Mouse (Mus musculus) myocyte (in vitro differentiated cells): Measurements from ENCODE around the gene Cdc6. TPM values are rescaled to one million over a fixed set of nuclear protein-coding genes. Genes with fewer than 3 reads are reported as not detected.

ENCODE experiments used
- H3K27me3 ChIP-seq: one replicate; pipeline ENCODE4 v1.6.1; 2011; ENCODE audit not compliant: control insufficient read depth, insufficient read depth, insufficient read length
- H3K36me3 ChIP-seq: one replicate; pipeline ENCODE4 v1.6.1; 2011; ENCODE audit not compliant: control insufficient read depth, insufficient read depth
- H3K4me2 ChIP-seq: one replicate; pipeline ENCODE4 v1.6.1; 2011; ENCODE audit warnings: low read depth, control low read depth
- H3K4me3 ChIP-seq: one replicate; pipeline ENCODE4 v1.5.1; 2011; ENCODE audit warnings: mild to moderate bottlenecking, control low read depth, moderate library complexity
- H3K79me2 ChIP-seq: one replicate; pipeline ENCODE4 v1.6.1; 2011; ENCODE audit not compliant: control insufficient read depth, insufficient read depth
- H3ac ChIP-seq: one replicate; pipeline ENCODE4 v1.6.1; 2011; ENCODE audit not compliant: control insufficient read depth, insufficient read length
- CEBPB ChIP-seq: IDR thresholded peaks from 2 replicates; pipeline ENCODE4 v1.6.1; 2011; ENCODE audit warnings: mild to moderate bottlenecking, moderate library complexity; ENCODE audit not compliant: poor library complexity, insufficient read depth, severe bottlenecking
- E2F4 ChIP-seq: IDR thresholded peaks from one replicate; pipeline ENCODE4 v1.6.1; 2011; ENCODE audit warnings: mild to moderate bottlenecking, control low read depth, moderate library complexity; ENCODE audit not compliant: insufficient read depth
- MAX ChIP-seq: IDR thresholded peaks from one replicate; pipeline ENCODE4 v1.6.1; 2011; ENCODE audit warnings: low read depth, mild to moderate bottlenecking, control low read depth
- MYOD1 ChIP-seq, 3 experiments: IDR thresholded peaks; one replicate each; pipeline ENCODE4 v1.6.1; 2011; ENCODE audit warnings: control low read depth in 2 of 3, low read depth in 2 of 3, mild to moderate bottlenecking in 2 of 3, moderate library complexity in 1 of 3; ENCODE audit not compliant: insufficient read length in 2 of 3, control insufficient read depth in 1 of 3
- MYOG ChIP-seq, 3 experiments: IDR thresholded peaks; one replicate each; pipeline ENCODE4 v1.6.1; 2011; ENCODE audit warnings: control low read depth in 2 of 3, low read depth in 2 of 3, mild to moderate bottlenecking in 2 of 3; ENCODE audit not compliant: insufficient read length in 2 of 3, control insufficient read depth in 1 of 3, insufficient read depth in 1 of 3
- POLR2A ChIP-seq: IDR thresholded peaks from one replicate; pipeline ENCODE4 v1.6.1; 2011; ENCODE audit warnings: low read depth, mild to moderate bottlenecking, control low read depth, moderate library complexity; ENCODE audit not compliant: insufficient read length
- POLR2AphosphoS2 ChIP-seq: IDR thresholded peaks from one replicate; pipeline ENCODE4 v1.6.1; 2011; ENCODE audit warnings: low read depth, control low read depth; ENCODE audit not compliant: insufficient read length
- REST ChIP-seq: IDR thresholded peaks from one replicate; pipeline ENCODE4 v1.6.1; 2011; ENCODE audit warnings: mild to moderate bottlenecking, control low read depth, moderate library complexity; ENCODE audit not compliant: insufficient read depth, insufficient read length
- SRF ChIP-seq: IDR thresholded peaks from one replicate; pipeline ENCODE4 v1.6.1; 2011; ENCODE audit warnings: low read depth; ENCODE audit not compliant: control insufficient read depth, insufficient read length
- TCF12 ChIP-seq: IDR thresholded peaks from one replicate; pipeline ENCODE4 v1.6.1; 2011; ENCODE audit warnings: mild to moderate bottlenecking, control low read depth; ENCODE audit not compliant: poor library complexity, insufficient read depth, severe bottlenecking
- TCF3 ChIP-seq: IDR thresholded peaks from one replicate; pipeline ENCODE4 v1.6.1; 2011; ENCODE audit warnings: low read depth, control low read depth; ENCODE audit not compliant: insufficient read length
- USF1 ChIP-seq: IDR thresholded peaks from one replicate; pipeline ENCODE4 v1.6.1; 2011; ENCODE audit warnings: low read depth, mild to moderate bottlenecking, control low read depth, moderate library complexity
- polyA plus RNA-seq: library from polyadenylated mRNA; unstranded; fragments of >200 nt; fragmentation: generic; extraction: Trizol; gene quantifications from one replicate; pipeline ENCODE4 v1.2.1, GENCODE M21; 2012; ENCODE audit warnings: missing spikeins

The Cdc6 gene
- polyA plus RNA-seq, 1 experiment, result 2.6 TPM

GRCm38 (mm10) chr11:98954801-98955706 is 47.5 kb downstream of the Cdc6 start:
- Histone ChIP-seq H3K36me3 (no peaks in the 10 kb centered on the region), H3K79me2 (peaks cover 64% of the 10 kb centered on the region), H3ac (no peak overlapping the region), H3K4me2 (peak overlapping the region; percentile 25), H3K27me3 (no peaks in the 10 kb centered on the region), H3K4me3 (no peak overlapping the region)
- TF ChIP-seq MYOG (IDR thresholded peaks at IDR 0.05; ENCODE audit: control insufficient read depth in 1 of 3, insufficient read depth in 1 of 3, insufficient read length in 2 of 3, low read depth in 2 of 3), result no peak
- no peak for TF ChIP-seq SRF

DNA sequence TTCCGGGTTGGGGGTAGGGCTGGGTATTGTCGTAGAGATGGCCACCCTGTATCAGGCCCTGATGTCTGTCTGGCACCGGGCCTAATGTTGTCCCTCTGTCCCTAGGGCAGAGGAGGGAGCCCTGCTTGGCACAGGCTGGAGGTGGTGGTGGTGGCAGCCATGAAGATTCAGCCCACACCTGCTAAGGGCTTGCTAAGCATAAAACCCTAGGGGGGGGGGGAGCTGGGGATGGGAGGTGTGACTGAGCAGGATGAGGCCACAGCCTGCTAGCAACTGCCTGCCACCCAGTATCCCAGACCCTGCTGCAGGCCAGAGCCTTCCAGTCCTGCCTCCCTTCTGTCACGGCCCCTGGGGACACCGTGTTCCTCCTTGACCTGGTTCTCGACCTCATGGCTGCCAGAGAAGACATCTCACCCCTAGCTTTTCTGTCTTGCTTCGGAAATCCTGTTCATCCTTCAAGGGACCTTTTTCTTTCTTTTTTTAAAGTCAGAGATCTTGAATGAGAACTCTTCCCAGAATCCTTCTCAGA is 48.2 kb downstream of the Cdc6 start:
- Histone ChIP-seq H3K79me2 (peaks cover 62% of the 10 kb centered on the region), H3K36me3 (no peaks in the 10 kb centered on the region), H3K4me2 (no peak overlapping the region), H3K4me3 (no peak overlapping the region), H3K27me3 (no peaks in the 10 kb centered on the region), H3ac (no peak overlapping the region)
- no peak for TF ChIP-seq MAX
- no peak for TF ChIP-seq SRF
- TF ChIP-seq USF1, result no peak
- no peak for TF ChIP-seq TCF3
- no peak for TF ChIP-seq TCF12
- no peak for TF ChIP-seq CEBPB
- no peak for TF ChIP-seq POLR2A
- TF ChIP-seq POLR2AphosphoS2, result no peak
- TF ChIP-seq MYOD1 (IDR thresholded peaks at IDR 0.05; ENCODE audit: control insufficient read depth in 1 of 3, insufficient read length in 2 of 3, low read depth in 2 of 3), result no peak
- TF ChIP-seq E2F4, result no peak
- no peak for TF ChIP-seq REST

DNA sequence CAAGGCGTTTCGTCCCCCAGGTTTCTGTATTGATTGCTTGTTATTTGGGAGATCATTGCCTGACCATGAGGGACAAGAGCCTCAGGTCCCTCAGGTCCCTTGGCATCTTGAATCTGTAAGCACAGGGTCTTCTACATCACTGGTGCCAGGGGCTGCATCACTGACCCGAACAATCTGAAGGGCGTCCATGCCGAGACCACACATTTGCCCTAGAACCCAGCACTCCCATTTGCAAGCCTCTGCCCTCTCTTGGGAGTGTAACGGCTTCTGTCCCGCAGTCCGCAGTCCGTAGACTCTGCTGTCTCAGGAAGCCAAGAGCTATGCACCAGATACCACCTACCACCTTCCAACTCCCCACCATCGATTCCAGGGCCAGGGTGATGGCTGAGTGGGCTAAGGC is 48.7 kb downstream of the Cdc6 start:
- Histone ChIP-seq H3K79me2 (peaks cover 68% of the 10 kb centered on the region), H3K27me3 (no peaks in the 10 kb centered on the region), H3K4me3 (no peak overlapping the region), H3ac (no peak overlapping the region), H3K4me2 (no peak overlapping the region), H3K36me3 (no peaks in the 10 kb centered on the region)
- no peak for TF ChIP-seq USF1
- TF ChIP-seq MYOD1 (IDR thresholded peaks at IDR 0.05; ENCODE audit: control insufficient read depth in 1 of 3, insufficient read length in 2 of 3, low read depth in 2 of 3), result no peak
- no peak for TF ChIP-seq SRF
- no peak for TF ChIP-seq E2F4
- TF ChIP-seq CEBPB, result no peak
- TF ChIP-seq POLR2AphosphoS2, result no peak
- TF ChIP-seq TCF12, result no peak
- TF ChIP-seq MAX, result no peak
- no peak for TF ChIP-seq POLR2A
- TF ChIP-seq REST, result no peak
- TF ChIP-seq MYOG (IDR thresholded peaks at IDR 0.05; ENCODE audit: control insufficient read depth in 1 of 3, insufficient read depth in 1 of 3, insufficient read length in 2 of 3, low read depth in 2 of 3), result no peak
- no peak for TF ChIP-seq TCF3

DNA sequence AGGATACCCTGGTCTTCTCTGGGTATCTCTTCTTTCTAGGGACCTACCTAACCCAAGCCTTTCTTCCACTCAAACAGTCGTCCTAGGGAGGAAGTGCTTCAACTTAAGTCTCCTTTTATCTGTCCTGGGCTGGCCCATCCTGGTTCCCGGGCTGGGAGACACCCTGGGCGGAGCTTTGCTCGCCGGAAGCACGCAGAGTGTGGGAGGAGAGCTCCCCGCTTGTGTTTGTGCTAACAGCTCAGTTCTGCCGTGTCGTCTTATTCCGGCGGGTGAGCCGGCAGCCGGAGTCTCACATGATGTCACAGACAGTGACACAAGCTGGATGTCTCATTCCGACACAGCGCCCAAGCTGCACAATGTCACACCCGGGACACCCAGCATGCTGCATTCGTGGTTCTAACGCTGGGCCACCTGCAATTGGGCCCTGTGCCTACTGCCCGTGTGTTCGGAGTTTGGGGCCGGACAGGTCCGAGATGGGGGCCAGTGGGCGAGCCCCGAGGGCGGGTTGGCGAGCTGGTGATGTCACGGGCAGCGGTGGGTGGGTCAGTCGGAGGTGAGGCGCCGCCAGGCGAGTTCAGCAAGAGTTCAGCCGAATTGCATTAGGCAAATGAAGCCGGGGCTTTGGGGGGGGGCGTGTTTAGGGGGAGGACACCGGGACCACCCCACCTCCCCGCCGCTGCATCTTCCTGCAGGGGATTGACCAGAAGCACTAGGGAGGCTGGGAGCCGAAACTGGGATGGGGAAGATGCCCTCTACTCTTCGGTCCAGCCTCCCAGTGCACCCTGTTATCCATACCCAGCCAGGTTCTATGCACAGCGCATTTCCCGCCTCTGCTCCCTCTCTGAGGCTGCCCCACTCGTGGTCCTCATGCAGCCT is 52.1 kb downstream of the Cdc6 start:
- Histone ChIP-seq H3K27me3 (no peaks in the 10 kb centered on the region), H3ac (peak overlapping the region; percentile 24), H3K79me2 (peaks cover 59% of the 10 kb centered on the region), H3K36me3 (no peaks in the 10 kb centered on the region), H3K4me2 (peak overlapping the region; percentile 94), H3K4me3 (peak overlapping the region; percentile 72)
- TF ChIP-seq POLR2AphosphoS2 (peak; percentile 91), USF1 (no peak), CEBPB (no peak), SRF (no peak), REST (no peak), MYOD1 (IDR thresholded peaks at IDR 0.05; ENCODE audit: control insufficient read depth in 1 of 3, insufficient read length in 2 of 3, low read depth in 2 of 3) (peak in 1 of 3 experiments; percentile 24), TCF3 (no peak), TCF12 (no peak), MYOG (IDR thresholded peaks at IDR 0.05; ENCODE audit: control insufficient read depth in 1 of 3, insufficient read depth in 1 of 3, insufficient read length in 2 of 3, low read depth in 2 of 3) (no peak), E2F4 (no peak), POLR2A (peak; percentile 89), MAX (no peak)
